Mouse (Mus musculus): ENCODE results near the gene Lmo4.

Lmo4 gene

GRCm38 (mm10) chr3:144147244-144147643 is 57.8 kb downstream of the Lmo4 start:
- DNase-seq, result no peak

GRCm38 (mm10) chr3:144144066-144144465 is 61.0 kb downstream of the Lmo4 start:
- DNase-seq, result no peak

GRCm38 (mm10) chr3:144142939-144143338 is 62.1 kb downstream of the Lmo4 start:
- no peak for DNase-seq

GRCm38 (mm10) chr3:144141786-144142185 is 63.2 kb downstream of the Lmo4 start:
- no peak for DNase-seq

- DNase-seq, result no peak
Measured at GRCm38 (mm10) chr3:144140816-144141215, 64.2 kb downstream of the Lmo4 start.

- DNase-seq, result no peak
Measured at GRCm38 (mm10) chr3:144138659-144139058, 66.4 kb downstream of the Lmo4 start.
